Mouse (Mus musculus) CH12.LX (cell line): ENCODE measurements around the gene Stx8. TPM values are rescaled to one million over a fixed set of nuclear protein-coding genes. Genes with fewer than 3 reads are reported as not detected.

ENCODE experiments used
- DNase-seq: peaks from one replicate; pipeline ENCODE4 v3.0.0-alpha.2; 2013; ENCODE audit errors: extremely low read depth
- H3K27ac ChIP-seq: 2 replicates; pipeline ENCODE4 v1.5.1; 2012; ENCODE audit warnings: low read depth, mild to moderate bottlenecking, control low read depth, moderate library complexity; ENCODE audit not compliant: insufficient read depth
- H3K27me3 ChIP-seq: replicated peaks from 2 replicates; pipeline ENCODE3; 2012; ENCODE audit warnings: inconsistent platforms
- H3K36me3 ChIP-seq, 2 experiments: replicated peaks in 1 of 2; 2 replicates each; pipeline versions ENCODE3 to v1.6.1; 2012; ENCODE audit warnings: inconsistent platforms in 1 of 2, low read length in 1 of 2, mild to moderate bottlenecking in 1 of 2, mixed read lengths in 1 of 2, moderate library complexity in 1 of 2; ENCODE audit not compliant: control insufficient read depth in 1 of 2, insufficient read depth in 1 of 2
- H3K4me1 ChIP-seq, 2 experiments: 2 replicates each; pipeline ENCODE4 v1.6.1; 2012; ENCODE audit warnings: inconsistent platforms in 1 of 2, moderate library complexity in 1 of 2; ENCODE audit not compliant: insufficient read depth in 2 of 2, control insufficient read depth in 1 of 2
- H3K4me2 ChIP-seq: 2 replicates; pipeline ENCODE4 v1.6.1; 2012; ENCODE audit warnings: low read depth, mild to moderate bottlenecking, control low read depth; ENCODE audit not compliant: poor library complexity, insufficient read depth, severe bottlenecking
- H3K4me3 ChIP-seq, 3 experiments: fragments of 150-350 bp in 1 of 3; sonication (generic) in 1 of 3; replicated peaks in 1 of 3; 2 replicates each; pipeline versions ENCODE3 to v1.5.1; 2011 to 2012; ENCODE audit warnings: low read depth in 2 of 3, low read length in 2 of 3, mild to moderate bottlenecking in 2 of 3, moderate library complexity in 2 of 3, control low read depth in 1 of 3, improper control_type of control experiment in 1 of 3, inconsistent platforms in 1 of 3, mixed read lengths in 1 of 3; ENCODE audit not compliant: poor library complexity in 1 of 3
- H3K79me2 ChIP-seq: replicated peaks from 2 replicates; pipeline ENCODE4 v1.6.1; 2012; ENCODE audit warnings: mild to moderate bottlenecking, moderate library complexity; ENCODE audit not compliant: control insufficient read depth, poor library complexity, insufficient read depth, severe bottlenecking; ENCODE audit errors: extremely low read depth
- H3K9ac ChIP-seq: 2 replicates; pipeline ENCODE4 v1.6.1; 2012; ENCODE audit warnings: low read depth, mild to moderate bottlenecking, control low read depth, moderate library complexity; ENCODE audit not compliant: insufficient read depth
- H3K9me3 ChIP-seq: replicated peaks from 2 replicates; pipeline ENCODE3; 2012; ENCODE audit warnings: low read length, inconsistent platforms, mixed read lengths
- BHLHE40 ChIP-seq: IDR thresholded peaks from 2 replicates; pipeline ENCODE4 v1.6.1; 2011; ENCODE audit warnings: mild to moderate bottlenecking, low read depth, low read length, improper control_type of control experiment
- CHD1 ChIP-seq: IDR thresholded peaks from 2 replicates; pipeline ENCODE4 v1.6.1; 2012; ENCODE audit warnings: low read depth, low read length, improper control_type of control experiment, inconsistent platforms
- E2F4 ChIP-seq: IDR thresholded peaks from 2 replicates; pipeline ENCODE4 v1.6.1; 2011; ENCODE audit warnings: low read depth, low read length, improper control_type of control experiment; ENCODE audit not compliant: insufficient replicate concordance
- ELF1 ChIP-seq: IDR thresholded peaks from 2 replicates; pipeline ENCODE4 v1.6.1; 2014; ENCODE audit warnings: low read depth, mild to moderate bottlenecking, inconsistent platforms, low read length, improper control_type of control experiment
- EP300 ChIP-seq: IDR thresholded peaks from 2 replicates; pipeline ENCODE4 v1.6.1; 2011; ENCODE audit warnings: low read length, improper control_type of control experiment
- ETS1 ChIP-seq: conservative IDR thresholded peaks from 2 replicates; pipeline ENCODE4 v1.6.1; 2012; ENCODE audit warnings: low read depth, mild to moderate bottlenecking, inconsistent platforms, low read length, improper control_type of control experiment, moderate library complexity
- GABPA ChIP-seq: IDR thresholded peaks from 2 replicates; pipeline ENCODE4 v1.6.1; 2012; ENCODE audit warnings: low read depth, low read length, improper control_type of control experiment, inconsistent platforms; ENCODE audit not compliant: insufficient replicate concordance
- HCFC1 ChIP-seq: IDR thresholded peaks from 2 replicates; pipeline ENCODE4 v1.6.1; 2012; ENCODE audit warnings: low read depth, mild to moderate bottlenecking, inconsistent platforms, low read length, improper control_type of control experiment
- IRF4 ChIP-seq: IDR thresholded peaks from 2 replicates; pipeline ENCODE4 v1.6.1; 2014; ENCODE audit warnings: low read depth, mild to moderate bottlenecking, inconsistent platforms, low read length, improper control_type of control experiment
- JUN ChIP-seq: IDR thresholded peaks from 2 replicates; pipeline ENCODE4 v1.6.1; 2011; ENCODE audit warnings: low read depth, mild to moderate bottlenecking, low read length, improper control_type of control experiment, moderate library complexity; ENCODE audit not compliant: insufficient read depth
- KAT2A ChIP-seq: IDR thresholded peaks from 2 replicates; pipeline ENCODE4 v1.6.1; 2012; ENCODE audit warnings: low read length, improper control_type of control experiment, inconsistent platforms; ENCODE audit not compliant: insufficient replicate concordance
- MAX ChIP-seq: IDR thresholded peaks from 2 replicates; pipeline ENCODE4 v1.6.1; 2011; ENCODE audit warnings: low read length, improper control_type of control experiment
- MAZ ChIP-seq: IDR thresholded peaks from 2 replicates; pipeline ENCODE4 v1.6.1; 2012; ENCODE audit warnings: low read depth, mild to moderate bottlenecking, inconsistent platforms, low read length, improper control_type of control experiment, moderate library complexity
- MEF2A ChIP-seq: IDR thresholded peaks from 2 replicates; pipeline ENCODE4 v1.6.1; 2014; ENCODE audit warnings: low read depth, mild to moderate bottlenecking, inconsistent platforms, low read length, improper control_type of control experiment, borderline replicate concordance
- MXI1 ChIP-seq: IDR thresholded peaks from 2 replicates; pipeline ENCODE4 v1.6.1; 2011; ENCODE audit warnings: mild to moderate bottlenecking, low read depth, low read length, improper control_type of control experiment
- MYC ChIP-seq: IDR thresholded peaks from 2 replicates; pipeline ENCODE4 v1.6.1; 2011; ENCODE audit warnings: low read depth, mild to moderate bottlenecking, improper control_type of control experiment, low read length
- NELFE ChIP-seq: IDR thresholded peaks from 2 replicates; pipeline ENCODE4 v1.6.1; 2011; ENCODE audit warnings: low read depth, low read length, improper control_type of control experiment
- NRF1 ChIP-seq: IDR thresholded peaks from 2 replicates; pipeline ENCODE4 v1.6.1; 2014; ENCODE audit warnings: low read depth, mild to moderate bottlenecking, inconsistent platforms, low read length, improper control_type of control experiment, moderate library complexity
- PAX5 ChIP-seq: IDR thresholded peaks from 2 replicates; pipeline ENCODE4 v1.6.1; 2012; ENCODE audit warnings: low read length, inconsistent platforms, mixed read lengths
- RCOR1 ChIP-seq: conservative IDR thresholded peaks from 2 replicates; pipeline ENCODE4 v1.6.1; 2012; ENCODE audit warnings: low read depth, mild to moderate bottlenecking, inconsistent platforms, low read length, improper control_type of control experiment
- SIN3A ChIP-seq: IDR thresholded peaks from 2 replicates; pipeline ENCODE4 v1.6.1; 2012; ENCODE audit warnings: low read length, improper control_type of control experiment, inconsistent platforms
- TCF12 ChIP-seq: IDR thresholded peaks from 2 replicates; pipeline ENCODE4 v1.6.1; 2014; ENCODE audit warnings: low read depth, mild to moderate bottlenecking, inconsistent platforms, low read length, improper control_type of control experiment
- UBTF ChIP-seq: IDR thresholded peaks from 2 replicates; pipeline ENCODE4 v1.6.1; 2012; ENCODE audit warnings: low read depth, mild to moderate bottlenecking, inconsistent platforms, low read length, improper control_type of control experiment, moderate library complexity
- USF1 ChIP-seq: IDR thresholded peaks from 2 replicates; pipeline ENCODE4 v1.6.1; 2014; ENCODE audit warnings: low read depth, mild to moderate bottlenecking, inconsistent platforms, low read length, improper control_type of control experiment
- ZNF384 ChIP-seq: IDR thresholded peaks from 2 replicates; pipeline ENCODE4 v1.6.1; 2012; ENCODE audit warnings: low read depth, low read length, improper control_type of control experiment, inconsistent platforms
- dilution Hi-C: fragments of 300-500 bp; cut with MboI; formaldehyde crosslinking; loops from 2 replicates; pipeline ENCODE4 v1.14.3; 2020; ENCODE audit warnings: low sequenced_read_pairs; ENCODE audit not compliant: extremely low pct_unique_long_range_greater_than_20kb, extremely low pct_ligation_motif_present
- in situ Hi-C: fragments of 300-500 bp; cut with MboI; formaldehyde crosslinking; loops from 3 replicates; pipeline ENCODE4 v1.14.3; 2019; ENCODE audit warnings: low sequenced_read_pairs, low pct_ligation_motif_present, low pct_unique_long_range_greater_than_20kb, mixed read lengths
- polyA plus RNA-seq: library from polyadenylated mRNA; unstranded; fragments of >175 nt; gene quantifications from 2 replicates; pipeline ENCODE4 v1.2.1, GENCODE M21; 2012; ENCODE audit warnings: low read depth; ENCODE audit not compliant: insufficient read length
- total RNA-seq, 2 experiments: library from RNA; depleted of rRNA; stranded (reverse); fragments of 300-350 nt in 1 of 2; fragments of >200 nt in 1 of 2; gene quantifications; 2 replicates each; pipeline ENCODE4 v1.2.3; 2012 to 2014

Stx8 gene
- total and polyA plus RNA-seq, 3 experiments, result 31.8 to 57.9 (median 35.2) TPM

GRCm38 (mm10) chr11:68197471-68197870 lies 231.5 kb downstream of the Stx8 start:
- no peaks in the 10 kb centered on the region for H3K79me2 ChIP-seq
- H3K27ac ChIP-seq, result no peak overlapping the region
- H3K4me3 ChIP-seq, result no peak overlapping the region
- peaks cover 0 to 25% of the 10 kb centered on the region in 2 experiments for H3K36me3 ChIP-seq
- no peak overlapping the region for H3K4me2 ChIP-seq
- H3K27me3 ChIP-seq, result no peaks in the 10 kb centered on the region
- dilution Hi-C loops, result no loop called here
- no peak for DNase-seq
- in situ Hi-C loops, result no loop called here
- no peak for TF ChIP-seq SIN3A
- no peak for TF ChIP-seq JUN
- no peak for TF ChIP-seq USF1
- no peak for TF ChIP-seq UBTF
- TF ChIP-seq RCOR1, result no peak
- no peak for TF ChIP-seq ETS1
- TF ChIP-seq NELFE, result no peak
- TF ChIP-seq ELF1, result no peak
- TF ChIP-seq EP300, result no peak
- H3K9me3 ChIP-seq, result no peaks in the 10 kb centered on the region
- H3K4me1 ChIP-seq, result peaks cover 19 to 74% of the 10 kb centered on the region in 2 experiments
- H3K9ac ChIP-seq, result no peak overlapping the region

- Histone ChIP-seq H3K4me3 (no peak overlapping the region), H3K9ac (no peak overlapping the region), H3K4me2 (no peak overlapping the region), H3K27ac (no peak overlapping the region)
- dilution Hi-C loops (no loop called here), in situ Hi-C loops (no loop called here)
- TF ChIP-seq MAX (no peak), MEF2A (0 out of 2 replicates have a peak, but pooled peaks have one; percentile 7)
- TF ChIP-seq, all 38 proteins: peak for 1
- no peaks in the 10 kb centered on the region for H3K9me3 ChIP-seq
- H3K27me3 ChIP-seq, result no peaks in the 10 kb centered on the region
- H3K4me1 ChIP-seq, result peaks cover 22 to 83% of the 10 kb centered on the region in 2 experiments
- H3K36me3 ChIP-seq, result peaks cover 0 to 24% of the 10 kb centered on the region in 2 experiments
- H3K79me2 ChIP-seq, result no peaks in the 10 kb centered on the region
- no peak for DNase-seq
Observed at GRCm38 (mm10) chr11:68198696-68199095, 232.7 kb downstream of the Stx8 start.

DNA sequence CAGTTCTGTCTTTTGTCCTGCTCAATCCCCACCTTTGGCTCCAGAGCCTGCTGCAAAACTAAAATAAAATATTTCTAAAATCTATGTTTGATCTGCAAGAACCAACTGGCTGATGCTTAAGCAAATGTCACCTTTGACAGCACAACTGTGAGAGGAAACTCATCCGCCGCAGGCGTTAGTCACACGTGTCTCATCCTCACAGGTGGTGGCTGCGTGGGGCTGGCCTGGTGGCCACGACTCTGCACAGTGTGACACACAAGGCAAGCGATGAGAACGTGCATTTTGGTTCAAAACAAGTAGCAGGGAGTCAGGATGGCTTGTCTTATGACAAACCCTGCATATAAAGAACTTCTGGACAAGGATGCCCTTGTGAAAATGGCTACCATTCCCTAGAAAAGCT lies 233.1 kb downstream of the Stx8 start:
- Histone ChIP-seq H3K4me3 (no peak overlapping the region), H3K9ac (no peak overlapping the region), H3K4me1 (peaks cover 26 to 87% of the 10 kb centered on the region in 2 experiments), H3K9me3 (no peaks in the 10 kb centered on the region), H3K79me2 (no peaks in the 10 kb centered on the region), H3K27me3 (no peaks in the 10 kb centered on the region), H3K36me3 (peaks cover 0 to 23% of the 10 kb centered on the region in 2 experiments), H3K4me2 (peak overlapping the region; percentile 7; the same call in 1 of the 2 replicates), H3K27ac (no peak overlapping the region)
- no peak for DNase-seq
- dilution Hi-C loops (no loop called here), in situ Hi-C loops (no loop called here)
- TF ChIP-seq EP300 (peak; percentile 11; the same call in 1 of the 2 replicates), ZNF384 (no peak), ETS1 (peak; percentile 69), IRF4 (no peak), KAT2A (no peak), SIN3A (no peak), MAX (peak; percentile 77), HCFC1 (no peak), NRF1 (no peak), BHLHE40 (peak; percentile 91), MYC (peak; percentile 82), TCF12 (peak; percentile 54; the same call in 1 of the 2 replicates), CHD1 (no peak), PAX5 (no peak), ELF1 (no peak), MXI1 (peak; percentile 68; the same call in 1 of the 2 replicates), E2F4 (no peak), GABPA (no peak), UBTF (no peak), MAZ (no peak)
